Mouse (Mus musculus) kidney, adult 18-20 months (tissue): Measurements from ENCODE around the gene Fbxl17.
A peak's percentile ranks its signal among the peaks of the same experiment; 100 is the strongest.

ENCODE experiments used
- DNase-seq: peaks from one replicate; pipeline ENCODE4 v3.0.0; 2021

The Fbxl17 gene

DNA sequence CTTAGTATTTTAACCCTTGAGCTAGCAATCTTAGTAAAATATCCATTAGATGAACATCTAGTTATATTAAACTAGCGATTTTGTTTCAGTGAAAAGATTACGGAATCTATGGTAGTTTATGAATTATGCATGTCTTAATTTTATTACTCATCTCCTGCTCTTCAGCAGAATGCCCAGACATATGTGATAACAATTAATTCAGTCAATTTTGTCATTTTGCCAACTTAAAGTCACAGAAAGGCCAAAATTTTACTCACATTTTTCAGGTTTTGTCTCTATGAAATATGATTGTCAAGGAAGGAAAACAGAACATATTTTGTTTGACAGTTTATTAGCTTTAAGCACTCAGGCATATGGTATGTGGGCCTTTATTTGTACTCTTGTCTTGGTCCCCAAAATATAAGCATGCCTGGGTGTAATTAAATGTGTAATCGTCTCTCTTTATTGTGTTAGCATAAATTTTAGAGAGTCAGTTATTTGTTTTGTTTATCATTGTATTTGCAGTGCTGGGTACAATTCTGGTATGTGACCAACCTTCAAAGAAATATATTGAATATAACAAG is 482.1 kb downstream of the Fbxl17 start:
- no peak for DNase-seq

DNA sequence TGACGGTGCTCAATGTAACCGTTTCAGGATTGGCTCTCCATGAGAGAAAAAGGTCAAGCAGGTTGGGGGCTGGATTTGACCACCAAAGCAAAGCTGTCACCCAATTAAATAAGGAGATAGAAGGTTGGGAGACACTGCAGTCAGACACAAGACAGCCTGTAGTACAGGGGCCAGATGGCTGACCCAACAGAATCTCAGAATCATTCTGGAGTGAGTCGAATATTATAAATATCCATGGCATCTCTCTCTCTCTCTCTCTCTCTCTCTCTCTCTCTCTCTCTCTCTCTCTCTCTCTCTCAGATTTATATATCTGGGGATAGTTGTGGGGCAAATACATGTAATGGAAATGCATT is 487.3 kb downstream of the Fbxl17 start:
- no peak for DNase-seq

DNA sequence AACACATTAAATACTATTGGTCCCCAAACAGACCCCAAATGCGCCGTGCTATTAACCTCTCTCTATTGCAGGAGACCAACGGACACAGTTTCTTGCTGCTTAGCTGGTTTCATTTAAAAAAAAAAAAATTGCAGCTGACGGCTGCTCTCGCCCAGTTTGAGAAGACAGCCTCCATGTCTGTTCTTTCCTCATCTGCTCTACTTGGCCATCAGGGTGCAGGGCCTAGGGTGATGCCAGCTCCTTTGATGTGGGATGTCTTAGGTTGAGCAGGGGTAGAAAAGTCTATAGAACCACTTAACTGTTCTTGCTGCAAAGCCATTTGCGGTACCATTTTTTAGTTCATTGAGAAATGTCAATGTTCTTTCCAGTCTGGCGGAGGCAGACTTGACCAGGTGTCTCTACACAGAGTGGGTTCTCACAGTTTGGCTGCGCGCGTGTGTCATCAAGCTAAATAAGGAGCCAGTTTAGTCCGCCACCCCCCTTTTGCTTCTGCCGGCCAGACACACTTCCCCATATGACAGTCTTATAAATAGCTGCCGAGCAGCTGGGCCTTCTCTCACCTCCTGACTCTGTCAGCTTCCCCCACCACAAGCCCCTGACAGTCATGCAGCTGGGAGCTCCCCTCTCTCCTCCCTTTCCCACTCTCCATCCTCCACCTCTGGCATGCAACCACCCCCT is 487.8 kb downstream of the Fbxl17 start:
- DNase-seq: peak; percentile 5

DNA sequence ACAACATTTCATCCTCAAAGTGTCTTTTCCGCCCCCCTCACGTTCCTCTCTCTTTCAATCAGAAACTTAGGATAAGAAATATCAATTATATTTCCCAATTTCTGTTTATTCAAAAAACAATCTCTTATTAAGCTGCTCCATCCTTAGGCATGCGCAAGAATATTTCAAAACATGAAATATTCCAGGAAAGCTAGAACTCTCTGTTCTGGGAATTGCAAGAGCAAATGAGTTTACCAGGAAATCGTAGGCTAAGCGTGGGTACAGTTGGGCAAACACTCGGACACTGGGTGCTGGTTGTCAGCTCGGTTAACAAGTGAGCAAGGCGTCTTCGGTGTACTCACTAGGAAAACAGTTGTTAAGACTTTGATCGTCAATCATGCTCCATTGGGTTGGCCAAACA is 489.0 kb downstream of the Fbxl17 start:
- DNase-seq: no peak

DNA sequence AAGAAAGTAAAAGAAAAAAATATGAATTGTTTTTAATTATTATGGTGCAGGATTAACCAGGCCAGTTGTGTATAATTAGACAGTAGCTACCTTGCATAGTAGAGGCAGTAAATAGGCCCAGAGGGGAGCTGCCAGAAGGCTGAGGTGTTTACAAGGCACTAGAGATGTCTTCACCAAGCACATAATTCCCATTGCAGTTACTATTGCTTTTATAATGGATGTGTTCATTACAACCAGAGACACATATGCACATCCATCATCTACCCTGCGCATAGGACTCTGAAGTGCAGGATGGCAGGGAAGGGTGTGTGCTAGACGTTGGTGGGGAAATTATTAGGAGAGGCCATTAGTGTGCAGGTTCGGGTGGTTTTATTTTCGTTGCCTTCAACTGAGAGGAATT is 491.0 kb downstream of the Fbxl17 start:
- no peak for DNase-seq

DNA sequence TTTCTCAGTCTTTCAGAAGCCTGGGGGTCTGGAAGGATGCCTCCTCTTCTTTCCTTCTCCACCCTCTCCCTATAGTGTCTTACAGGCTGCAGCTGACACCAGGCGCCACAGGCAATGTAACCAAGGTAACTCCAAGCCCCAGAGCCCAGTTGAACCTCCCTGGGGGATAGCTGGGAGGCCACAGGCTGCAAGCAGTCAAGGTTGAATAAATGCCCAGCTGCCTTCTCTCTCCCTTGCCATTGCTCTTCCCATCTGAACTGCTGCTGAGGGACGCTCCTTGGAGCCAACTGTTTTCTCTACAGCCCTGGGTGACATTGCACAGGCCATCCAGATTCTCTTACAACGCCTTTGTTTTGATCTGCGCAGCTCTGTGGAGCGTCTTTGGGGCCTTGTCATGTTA is 491.5 kb downstream of the Fbxl17 start:
- no peak for DNase-seq

DNA sequence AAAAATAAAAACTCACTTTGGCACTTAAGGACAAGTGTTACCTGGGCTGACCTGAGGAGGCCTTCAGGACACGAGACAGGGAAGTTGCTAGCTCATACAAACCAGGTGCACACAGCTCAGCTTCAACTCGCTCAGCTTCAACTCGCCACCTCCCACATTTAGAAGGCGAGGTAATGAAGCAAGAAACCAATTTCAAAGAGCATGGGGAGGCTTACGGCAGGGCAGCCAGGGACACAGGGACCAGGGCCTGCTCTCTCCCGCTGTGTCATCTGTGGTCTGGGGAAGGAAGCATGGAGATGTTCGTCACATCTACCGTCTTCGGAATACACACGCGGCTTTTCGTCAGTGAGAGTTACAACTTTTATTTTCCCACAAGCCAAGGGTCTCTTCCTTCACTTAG is 491.9 kb downstream of the Fbxl17 start:
- no peak for DNase-seq
